Mouse (Mus musculus): ENCODE measurements at regions not wholly inside any gene's neighbourhood (a gene's known extent, or its start where the extent isn't known, plus 50 kb on each side); places are given as distances from the start of the nearest gene placed in this dataset.

DNA sequence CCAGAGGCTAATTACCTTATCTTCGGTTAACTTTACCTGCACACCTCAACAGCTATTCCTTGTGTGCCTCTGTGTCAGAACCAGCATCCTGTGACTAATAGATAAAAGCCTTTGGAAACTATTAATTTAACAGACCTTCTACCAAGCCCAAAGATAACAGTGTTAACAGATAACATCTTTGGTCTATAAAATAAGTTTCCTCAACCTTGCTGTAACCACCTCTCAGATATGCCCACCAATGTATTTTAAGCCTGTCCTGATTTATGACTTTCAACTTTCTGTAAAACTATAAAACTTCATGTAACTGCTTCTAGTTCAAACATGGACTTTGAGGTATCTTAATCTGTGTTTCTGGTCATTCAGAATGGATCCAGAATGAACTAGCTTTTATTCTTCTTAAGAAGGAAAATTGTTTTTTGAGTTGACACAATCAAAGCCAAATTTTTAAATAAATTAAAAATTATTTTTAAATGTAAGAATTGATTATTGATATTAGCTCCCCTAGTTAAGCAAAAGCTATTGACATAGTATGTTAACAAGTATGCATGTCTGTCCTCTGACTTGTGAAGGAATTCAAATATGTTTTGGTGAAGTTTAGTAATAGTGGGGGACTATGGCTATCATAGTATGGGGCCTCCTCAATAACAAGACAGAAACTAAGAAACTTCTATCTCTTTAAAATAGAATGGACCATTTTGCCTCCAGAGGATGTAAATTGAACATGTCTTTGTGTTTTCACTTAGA is 238.7 kb upstream of the Marcks start:
- no peak for DNase-seq (ENCODE audit: low spot score in 2 of 2)

DNA sequence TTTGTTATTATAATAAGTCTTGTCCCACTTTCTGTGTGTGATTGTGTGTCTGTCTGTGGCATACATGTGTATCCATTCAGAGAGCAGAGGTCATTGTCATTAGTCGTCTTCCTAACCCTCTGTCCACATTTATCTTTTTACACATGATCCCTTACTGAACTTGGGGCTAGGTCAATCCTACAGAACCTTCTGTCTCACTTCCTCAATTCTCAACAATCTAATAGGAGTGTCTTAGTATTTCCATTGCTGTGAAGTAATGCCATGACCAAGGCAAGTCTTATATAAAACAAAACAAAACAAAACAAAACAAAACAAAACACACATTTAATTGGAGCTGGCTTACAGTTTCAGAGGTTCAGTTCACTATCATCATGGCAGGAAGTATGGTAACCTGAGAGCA is 237.5 kb upstream of the Marcks start:
- no peak for DNase-seq (ENCODE audit: low spot score in 2 of 2)

DNA sequence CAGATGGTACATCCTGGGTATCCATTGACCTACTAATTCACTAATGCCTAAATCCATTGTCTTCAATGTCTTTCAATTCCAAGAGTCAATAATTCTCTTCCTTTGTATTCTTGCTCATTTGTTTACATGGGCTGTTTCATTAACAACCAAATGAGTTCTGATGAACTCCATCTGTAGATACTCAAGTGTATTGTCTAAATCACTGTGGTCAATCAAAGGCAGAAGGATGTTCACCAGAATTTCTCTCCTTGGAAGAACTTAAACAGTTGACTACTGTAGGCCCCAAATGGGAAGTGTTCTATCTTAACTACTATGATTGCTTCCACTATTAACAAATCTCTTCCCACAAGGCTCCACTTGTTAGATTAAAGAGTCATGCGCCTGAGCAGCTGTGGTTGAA is 236.9 kb upstream of the Marcks start:
- no peak for DNase-seq (ENCODE audit: low spot score in 2 of 2)

DNA sequence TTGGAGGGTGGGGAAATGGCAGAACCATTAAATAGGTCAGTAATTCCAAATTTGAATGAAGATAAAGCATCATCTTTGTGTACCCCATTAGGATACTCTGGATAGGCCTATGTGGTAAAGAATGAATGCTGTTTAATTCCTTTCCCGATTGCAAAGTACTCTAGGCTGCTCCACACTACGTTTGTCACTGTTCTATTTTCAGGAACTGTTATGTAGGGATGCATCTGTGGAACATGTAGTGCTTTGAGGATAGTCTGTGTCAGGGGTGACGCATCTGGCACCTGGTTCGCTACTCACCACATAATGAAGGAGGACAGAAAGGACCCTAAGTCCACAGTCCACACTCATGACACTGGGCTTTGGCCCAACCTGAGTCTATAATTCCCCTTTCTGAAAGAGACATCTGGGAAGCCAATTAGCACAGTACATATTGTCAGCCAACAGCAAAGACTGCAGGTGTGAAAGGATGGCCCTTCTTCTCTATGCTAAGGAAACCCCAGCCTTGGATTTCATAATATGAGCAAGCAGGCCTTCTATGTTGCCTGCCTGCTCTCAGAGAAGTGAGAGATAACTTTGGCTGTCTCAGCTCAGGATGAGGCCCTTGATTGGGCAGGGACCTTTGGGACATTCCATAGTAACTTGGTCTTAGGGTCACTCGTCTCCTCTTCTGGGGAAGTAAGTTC is 230.4 kb upstream of the Marcks start:
- no peak for DNase-seq (ENCODE audit: low spot score in 2 of 2)

DNA sequence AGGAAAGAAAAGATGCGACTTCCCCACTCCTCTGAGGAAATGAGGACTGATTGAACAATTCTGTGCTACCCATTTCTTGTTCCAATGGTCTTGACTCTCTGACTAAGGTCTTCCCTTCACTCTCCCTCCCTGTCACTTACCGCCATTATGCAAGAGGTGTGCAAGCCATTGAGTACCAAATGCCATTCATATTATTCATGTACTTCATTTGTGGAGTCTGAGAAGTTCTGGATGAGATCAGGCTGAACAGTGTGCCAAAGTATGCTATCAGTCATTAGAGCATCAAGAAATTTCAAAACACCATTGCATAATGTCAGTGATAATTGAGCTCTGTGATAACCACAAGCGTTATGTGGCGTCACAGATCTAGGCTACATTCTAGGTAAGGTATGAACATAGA is 229.1 kb upstream of the Marcks start:
- DNase-seq (ENCODE audit: low spot score in 2 of 2), result no peak

DNA sequence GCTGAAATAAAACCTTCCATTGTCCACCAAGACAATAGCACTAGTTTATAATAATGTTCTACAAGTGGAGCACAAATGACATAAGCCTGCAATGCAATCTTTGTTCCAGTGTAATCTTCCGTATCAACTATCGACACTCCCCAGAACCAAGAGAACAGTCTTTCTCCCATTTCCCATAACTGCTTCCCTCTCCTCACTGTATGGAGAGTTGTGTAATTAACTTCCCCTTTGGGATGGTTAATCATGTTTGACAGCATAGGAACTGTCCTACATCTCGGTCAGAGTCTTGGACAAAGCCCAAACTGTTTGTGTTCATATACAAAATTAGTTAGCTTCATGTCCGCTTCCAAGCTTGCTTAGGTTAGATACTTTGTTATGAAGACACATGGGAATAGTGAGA is 225.8 kb upstream of the Marcks start:
- DNase-seq (ENCODE audit: low spot score in 2 of 2), result no peak

DNA sequence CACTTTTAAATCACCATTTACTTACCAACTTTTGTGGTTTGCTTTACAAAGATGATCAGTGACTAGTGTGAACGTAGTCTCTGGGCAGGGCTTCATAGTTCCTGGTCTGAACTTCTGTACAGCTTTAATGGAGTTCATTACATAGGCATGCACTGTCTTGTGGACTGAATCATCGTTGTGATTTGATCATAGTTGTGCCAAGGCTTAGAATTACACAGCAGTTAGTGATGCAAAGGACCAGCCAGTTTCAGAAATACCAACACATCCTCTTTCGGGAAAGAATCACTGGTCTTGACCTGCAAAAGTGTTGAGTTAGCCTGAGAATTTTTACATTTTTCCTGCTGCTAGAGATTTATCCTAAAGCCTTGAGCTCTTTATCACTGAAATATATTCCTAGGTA is 222.3 kb upstream of the Marcks start:
- no peak for DNase-seq (ENCODE audit: low spot score in 2 of 2)

DNA sequence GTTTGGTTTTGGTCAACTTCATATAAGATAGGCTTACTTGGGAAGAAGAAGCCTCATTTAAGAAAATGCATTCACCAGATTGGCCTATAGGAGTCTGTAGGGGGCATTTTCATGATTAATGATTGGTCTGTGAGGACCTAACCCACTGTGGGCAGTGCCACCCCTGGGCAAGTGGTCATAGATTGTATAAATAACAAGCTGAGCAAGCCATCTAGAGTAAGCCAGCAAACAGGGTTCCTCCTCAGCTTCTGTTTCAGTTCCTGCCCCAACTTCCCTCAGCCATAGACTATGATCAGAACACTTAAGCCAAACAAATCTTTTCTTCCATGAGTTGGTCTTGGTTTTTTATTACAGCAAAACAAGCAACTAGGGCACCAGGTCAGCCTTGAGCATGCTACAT is 220.2 kb upstream of the Marcks start:
- no peak for DNase-seq (ENCODE audit: low spot score in 2 of 2)

DNA sequence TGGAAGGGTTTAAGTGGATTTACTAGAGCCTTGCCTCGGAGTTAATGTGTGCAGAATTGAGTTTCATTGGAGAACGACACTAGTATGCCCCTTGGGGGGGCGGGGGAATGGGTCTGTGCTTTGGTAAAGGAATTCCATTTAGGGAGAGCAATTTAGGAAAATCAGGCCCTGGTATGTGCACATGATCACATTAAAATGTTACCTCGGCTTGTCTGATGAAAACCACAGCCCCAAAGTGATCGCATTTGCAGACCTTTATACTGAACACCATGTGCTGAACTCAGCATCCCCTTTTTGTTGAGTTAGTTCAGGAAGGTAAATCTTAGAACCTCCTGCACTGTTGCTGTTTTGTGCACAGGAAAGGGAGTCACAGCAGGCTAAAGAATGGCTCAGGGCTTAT is 219.6 kb upstream of the Marcks start:
- DNase-seq (ENCODE audit: low spot score in 2 of 2), result no peak

DNA sequence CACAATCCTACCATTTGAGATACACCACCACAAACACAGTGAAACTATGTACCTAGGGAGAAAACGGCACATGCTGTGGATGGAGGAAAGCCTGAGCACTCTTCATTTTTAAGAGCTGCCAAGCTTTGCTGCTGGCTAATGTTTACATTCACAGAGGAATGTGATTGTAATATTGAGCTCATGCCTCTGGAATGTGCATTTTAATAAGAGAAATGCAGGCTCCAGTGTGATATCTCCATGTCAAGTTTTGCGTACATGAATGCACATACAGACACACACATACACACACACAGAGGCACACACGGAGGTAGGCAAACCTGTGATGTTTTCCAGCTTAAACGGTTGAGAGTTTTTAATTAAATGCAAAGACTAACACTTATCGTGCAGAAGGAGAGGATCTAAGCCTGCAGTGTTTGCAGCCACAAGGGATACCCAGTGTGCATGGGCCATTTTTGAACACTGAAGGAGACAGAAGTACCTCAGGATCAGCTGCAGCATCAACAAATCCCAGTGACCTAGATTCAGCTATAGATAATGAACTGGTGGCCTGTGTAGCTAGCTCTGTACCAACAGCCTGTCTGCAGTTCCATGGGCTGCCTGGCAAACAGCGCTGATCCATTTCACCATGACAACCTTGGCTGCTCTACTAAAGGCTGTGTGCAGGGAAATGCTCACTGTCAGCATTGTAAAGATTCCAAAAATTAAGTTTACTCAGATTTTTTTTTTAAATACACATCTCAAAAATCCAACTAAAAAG is 218.8 kb upstream of the Marcks start:
- no peak for DNase-seq (ENCODE audit: low spot score in 2 of 2)

DNA sequence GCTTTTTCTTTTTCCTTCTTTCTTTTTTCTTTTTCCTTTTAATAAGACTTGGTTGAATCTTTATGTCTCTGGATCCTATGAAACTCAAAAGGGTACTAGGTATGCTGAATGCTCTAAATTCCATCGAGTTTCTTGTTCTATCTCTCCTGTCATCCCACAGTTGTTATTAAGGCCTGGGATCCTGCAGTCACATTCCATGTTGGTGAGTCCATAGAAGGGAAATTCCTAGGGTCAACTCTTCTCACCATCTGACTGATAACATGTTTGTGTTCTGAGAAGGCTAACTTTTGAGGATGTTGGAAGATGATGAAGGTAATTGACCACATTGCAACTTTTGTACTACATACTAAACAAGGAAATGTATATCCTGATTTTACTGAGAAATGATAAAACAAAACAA is 210.5 kb upstream of the Marcks start:
- no peak for DNase-seq (ENCODE audit: low spot score in 2 of 2)

DNA sequence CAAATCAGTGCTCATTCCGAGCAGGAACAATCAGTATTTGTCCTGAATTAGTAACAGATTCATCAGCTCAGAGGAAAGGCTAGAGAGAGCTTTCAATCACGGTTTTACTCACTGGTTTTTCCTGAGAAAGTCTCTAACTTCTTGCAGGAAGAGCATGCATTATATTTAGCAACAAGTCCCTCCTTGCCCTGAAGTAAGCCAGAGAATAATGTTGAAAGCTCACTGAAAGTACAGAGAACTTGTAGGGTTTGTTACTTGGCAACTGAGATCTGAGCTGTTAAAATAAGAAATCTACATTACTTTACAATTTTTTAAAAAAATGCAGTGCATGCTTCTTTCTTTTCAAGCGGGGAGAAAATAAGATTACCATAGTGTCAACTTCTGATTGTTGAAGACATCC is 209.7 kb upstream of the Marcks start:
- no peak for DNase-seq (ENCODE audit: low spot score in 2 of 2)

DNA sequence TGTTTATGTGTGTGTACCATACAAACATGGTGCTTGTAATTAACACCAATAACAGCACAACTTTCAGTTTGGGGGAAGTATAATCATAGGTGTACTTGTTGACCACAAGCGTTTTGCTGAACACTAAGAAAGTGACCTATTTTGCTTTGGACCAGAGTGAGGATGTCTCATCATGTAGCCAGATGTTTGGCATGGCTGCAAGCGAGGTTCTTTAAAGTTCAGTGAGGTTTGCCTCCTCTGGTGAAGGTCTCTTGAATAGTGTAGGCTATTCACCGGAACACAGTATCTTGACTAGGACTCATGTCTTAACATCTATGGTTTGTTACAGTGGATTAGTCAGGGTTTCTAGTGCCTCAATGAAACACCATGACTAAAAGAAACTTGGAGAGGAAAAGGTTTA is 208.9 kb upstream of the Marcks start:
- no peak for DNase-seq (ENCODE audit: low spot score in 2 of 2)

DNA sequence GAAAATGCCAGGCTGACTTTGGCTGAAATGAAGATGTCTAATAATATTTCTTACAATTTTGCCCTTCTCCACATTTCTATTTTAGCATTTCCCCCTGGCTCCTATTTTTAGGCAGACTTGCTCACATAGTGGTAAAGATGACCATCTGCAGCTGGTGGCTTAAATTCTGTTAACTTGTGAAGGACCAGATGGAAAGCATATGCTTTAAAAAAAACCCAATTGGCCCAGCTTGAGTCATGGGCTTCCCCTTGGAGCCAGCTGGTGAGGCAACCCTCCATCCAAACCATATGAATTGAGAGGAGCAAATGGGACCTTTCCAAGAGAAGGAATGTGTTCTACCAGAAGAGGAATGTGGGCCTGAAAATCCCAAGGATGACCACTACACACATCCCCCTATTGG is 204.0 kb upstream of the Marcks start:
- DNase-seq (ENCODE audit: low spot score in 2 of 2), result no peak

DNA sequence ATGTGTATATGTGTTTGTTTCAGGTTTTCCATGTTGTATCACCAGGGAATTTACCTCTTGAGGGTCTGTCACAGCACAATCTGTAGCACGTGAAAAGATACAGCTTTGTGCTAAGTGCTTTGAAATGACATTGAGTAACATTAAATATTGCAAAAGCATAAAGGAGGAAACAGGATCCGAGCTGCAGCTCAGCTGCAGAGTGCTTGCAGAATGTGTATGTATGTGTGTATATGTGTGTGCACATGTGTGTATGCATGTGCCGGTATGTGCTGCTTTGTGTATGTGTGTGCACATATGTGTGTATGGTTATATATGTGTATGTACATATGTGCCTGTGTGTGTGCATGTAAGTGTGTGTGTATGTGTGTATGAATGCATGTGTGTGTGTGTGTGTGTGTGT is 200.9 kb upstream of the Marcks start:
- DNase-seq (ENCODE audit: low spot score in 2 of 2), result no peak

DNA sequence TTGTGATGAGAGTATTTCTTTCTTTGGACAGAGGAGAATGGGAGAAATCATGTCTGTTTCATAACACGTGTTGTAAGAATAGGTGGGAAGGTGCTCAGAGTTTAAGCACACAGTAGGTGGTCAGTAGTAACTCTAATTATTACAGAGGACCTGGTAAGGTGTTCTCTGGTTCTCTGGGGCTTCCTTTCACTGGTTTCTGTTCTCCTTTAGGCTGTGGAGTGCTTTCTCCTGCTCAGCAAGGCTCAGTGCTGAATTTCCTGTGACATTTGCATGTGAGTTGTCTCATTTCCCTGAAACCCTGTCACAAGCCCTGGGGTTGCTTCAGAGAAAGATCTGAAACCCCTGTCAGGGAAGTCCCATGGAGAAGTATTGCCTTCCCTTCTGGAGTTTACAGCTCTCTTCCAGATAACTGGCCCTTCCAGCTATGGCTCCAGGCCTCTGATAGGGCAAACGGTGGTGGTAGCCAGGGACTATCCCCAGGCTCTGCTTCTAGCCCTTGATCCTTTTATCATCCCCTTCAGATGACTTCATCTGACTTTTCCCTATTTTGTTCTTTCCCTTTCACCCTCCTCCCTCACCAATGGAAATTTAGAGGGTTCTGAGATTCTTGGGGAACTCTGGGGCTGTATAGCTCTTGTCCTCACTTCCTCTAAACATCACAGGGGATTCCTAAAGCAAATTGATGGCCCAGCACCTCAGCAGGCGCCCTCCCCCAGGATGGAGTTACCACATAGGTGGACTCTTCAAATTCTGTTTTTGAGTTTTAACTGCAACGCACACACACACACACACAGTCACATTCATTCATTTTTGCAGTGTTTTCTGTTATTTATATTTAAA is 199.6 kb upstream of the Marcks start:
- no peak for DNase-seq (ENCODE audit: low spot score in 2 of 2)

DNA sequence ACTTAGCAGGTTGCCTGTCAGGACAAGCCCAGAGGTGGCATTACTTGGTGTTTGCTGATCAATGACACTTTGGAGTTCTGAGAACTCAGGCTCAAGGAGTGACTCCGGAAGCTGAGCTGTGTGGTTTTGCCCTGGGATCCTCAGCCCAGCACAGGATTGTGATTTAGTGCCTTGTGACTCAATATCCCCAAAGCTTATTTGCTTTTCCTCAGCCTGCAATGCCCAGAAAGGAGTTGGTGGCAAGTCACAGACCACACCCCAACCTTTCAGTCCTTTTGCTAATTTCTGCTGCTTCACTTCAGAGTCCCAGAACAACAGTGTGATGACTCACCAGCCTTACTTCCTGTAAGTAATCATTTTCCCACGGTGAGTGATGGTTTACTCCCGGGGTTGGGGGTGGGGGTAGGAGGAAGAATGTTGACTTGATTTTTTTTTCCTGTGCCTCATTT is 198.5 kb upstream of the Marcks start:
- no peak for DNase-seq (ENCODE audit: low spot score in 2 of 2)

DNA sequence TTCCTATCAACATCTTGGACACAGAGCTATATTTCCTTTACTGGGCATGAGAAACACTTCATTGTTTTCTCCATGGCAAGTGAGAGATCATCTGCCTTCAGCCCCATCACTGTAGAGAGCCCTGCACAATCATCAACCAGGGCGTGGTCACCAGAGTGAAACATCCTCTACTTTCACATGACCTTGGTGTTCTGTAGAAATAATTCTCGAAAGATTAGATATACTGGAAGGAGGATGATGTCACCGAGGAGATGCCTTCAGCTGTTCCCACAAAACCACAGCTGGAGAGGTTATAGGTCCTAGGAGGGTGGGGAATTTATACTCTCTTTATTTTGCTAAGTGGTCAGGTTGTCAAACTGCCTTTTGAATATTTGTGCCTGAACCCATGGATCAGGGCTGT is 196.4 kb upstream of the Marcks start:
- no peak for DNase-seq (ENCODE audit: low spot score in 2 of 2)

DNA sequence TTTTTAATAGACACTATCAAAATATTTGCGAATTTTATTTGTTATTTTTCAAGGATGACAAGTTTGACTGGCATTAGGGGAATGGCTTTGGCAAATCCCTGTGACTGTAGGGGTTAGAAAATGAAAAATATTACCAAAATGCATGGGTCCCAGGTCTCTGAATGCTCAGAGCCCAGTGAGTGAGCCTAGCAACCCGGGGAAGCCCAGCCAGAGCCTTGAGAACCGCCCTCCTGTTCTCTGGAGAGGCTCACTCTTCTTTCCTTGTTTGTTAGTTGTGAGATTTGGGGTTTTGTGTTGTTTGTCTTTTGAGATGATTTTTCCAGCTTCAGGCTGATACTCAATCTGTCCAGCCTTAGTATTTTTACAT is 187.4 kb upstream of the Marcks start:
- DNase-seq (ENCODE audit: low spot score in 2 of 2), result no peak

DNA sequence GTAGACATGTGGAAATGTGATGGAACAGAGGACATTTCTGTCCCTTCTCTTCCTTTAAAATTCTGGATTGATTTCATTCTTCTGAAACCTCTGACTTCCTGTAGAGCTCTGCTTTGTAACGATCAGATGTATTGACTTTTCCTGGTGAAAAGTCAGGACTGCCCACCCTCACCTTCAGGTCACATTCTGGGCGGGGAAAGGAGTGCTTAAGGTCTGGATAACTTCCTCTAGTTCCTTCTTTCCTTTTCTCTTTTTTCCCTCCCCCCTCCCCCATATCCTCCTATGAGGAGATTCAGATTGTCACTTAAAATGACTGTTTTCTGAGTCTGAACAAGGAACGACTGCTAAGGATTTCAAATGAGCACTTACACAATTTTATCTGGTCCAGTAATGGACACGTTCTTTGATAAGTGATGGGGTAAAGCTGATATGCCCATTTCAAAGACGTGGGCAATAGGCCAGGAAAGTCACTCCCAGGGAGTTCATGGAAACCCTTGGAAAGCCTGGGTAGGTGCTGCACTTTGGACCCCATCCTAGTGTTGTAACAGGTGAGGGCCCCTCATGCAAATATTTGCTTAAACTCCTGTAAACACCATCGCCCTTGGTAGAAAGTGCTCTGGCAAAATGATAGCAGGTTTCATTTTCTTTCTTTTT is 186.9 kb upstream of the Marcks start:
- no peak for DNase-seq (ENCODE audit: low spot score in 2 of 2)

DNA sequence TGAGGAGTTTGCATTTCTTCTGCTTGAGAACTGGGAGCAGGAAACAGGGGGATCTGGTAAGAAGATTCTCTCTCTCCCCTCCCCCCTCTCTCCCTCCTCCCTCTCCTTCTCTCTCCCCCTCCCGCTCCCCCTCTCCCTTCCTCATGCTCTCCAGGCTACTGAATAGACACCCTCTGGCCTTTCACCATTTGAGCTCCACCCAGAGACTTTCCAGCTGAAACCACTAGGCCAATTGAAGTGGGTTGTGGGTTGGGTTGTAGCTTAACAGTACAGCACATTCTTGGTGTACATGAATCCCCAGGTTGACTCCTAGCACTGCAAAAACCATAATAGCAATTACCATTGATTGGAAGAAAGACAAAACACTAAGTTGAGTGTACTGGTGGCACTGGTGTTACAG is 185.0 kb upstream of the Marcks start:
- DNase-seq (ENCODE audit: low spot score in 2 of 2), result no peak

DNA sequence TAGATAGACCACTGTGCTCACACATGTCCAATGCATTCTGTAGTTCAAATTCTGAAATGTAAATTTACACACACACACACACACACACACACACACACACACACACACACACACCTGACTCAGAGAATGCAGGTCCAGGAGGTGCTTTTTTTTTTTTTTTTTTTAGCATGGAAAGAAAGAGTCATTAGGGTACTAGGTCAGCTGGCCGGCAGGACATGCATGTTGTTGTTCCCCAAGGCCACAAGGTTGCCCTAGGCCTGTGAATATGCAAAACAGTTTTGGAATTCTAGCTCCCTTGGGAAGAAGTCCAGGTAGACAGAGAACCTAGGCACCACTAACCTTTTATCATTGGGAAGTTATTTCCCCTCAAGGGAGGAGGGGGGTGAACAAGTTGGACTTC is 184.1 kb upstream of the Marcks start:
- no peak for DNase-seq (ENCODE audit: low spot score in 2 of 2)

Measured in urinary bladder, postnatal 4 days (tissue).